Mouse (Mus musculus): ENCODE measurements around the gene Taar9. TPM values are rescaled to one million over a fixed set of nuclear protein-coding genes. Genes with fewer than 3 reads are reported as not detected.
A peak's percentile ranks its signal among the peaks of the same experiment; 100 is the strongest.
"Not testable (repeated sequence)": the region's sequence is repeated elsewhere in the genome, so short reads cannot be mapped to it uniquely, and the experiment has no call there.

Gene Taar9
- polyA plus RNA-seq, 1 experiment from 2014 or later, result not detected

DNA sequence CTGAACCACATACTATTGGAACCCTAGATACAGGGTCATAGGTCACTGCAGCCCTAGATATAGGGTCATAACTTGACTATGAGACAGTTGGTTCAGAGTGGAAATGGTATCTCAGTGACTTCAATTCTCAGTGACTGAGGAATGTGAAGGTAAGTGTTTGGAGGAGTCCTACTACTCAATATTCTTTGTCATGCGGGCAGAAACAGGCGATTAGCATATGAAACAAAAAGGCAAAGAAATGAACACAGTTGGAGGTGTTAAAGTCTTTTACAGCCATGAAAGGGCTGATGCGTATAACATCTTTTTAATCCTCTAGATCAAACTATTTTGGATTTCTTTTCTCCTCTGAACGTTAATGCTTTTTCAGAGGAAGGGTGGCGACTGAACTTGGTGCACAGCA is 23.4 kb downstream of the Taar9 start:
- H3K27ac ChIP-seq (ENCODE audit: low read depth, low read length), result no peak overlapping the region
- no peak for TF ChIP-seq CTCF (IDR thresholded peaks at IDR 0.05; ENCODE audit: low read depth)
- H3K4me3 ChIP-seq (ENCODE audit: low read depth, low read length), result no peak overlapping the region
- WGBS, result 66% methylated on average over 5 of the region's 5 CpGs
- no peak for ATAC-seq
- H3K4me2 ChIP-seq (replicated peaks; ENCODE audit: low read depth), result no peak overlapping the region
- H3K36me3 ChIP-seq (ENCODE audit: control insufficient read depth, insufficient read depth), result no peaks in the 10 kb centered on the region
- no peaks in the 10 kb centered on the region for H3K27me3 ChIP-seq (replicated peaks; ENCODE audit: control insufficient read depth, insufficient read depth, low read length)
- H3K9me3 ChIP-seq (ENCODE audit: control insufficient read depth), result no peaks in the 10 kb centered on the region
- no peak overlapping the region for H3K9ac ChIP-seq (ENCODE audit: low read depth, low read length)
- H3K4me1 ChIP-seq (replicated peaks; ENCODE audit: control insufficient read depth, insufficient read depth, low read length), result no peaks in the 10 kb centered on the region

DNA sequence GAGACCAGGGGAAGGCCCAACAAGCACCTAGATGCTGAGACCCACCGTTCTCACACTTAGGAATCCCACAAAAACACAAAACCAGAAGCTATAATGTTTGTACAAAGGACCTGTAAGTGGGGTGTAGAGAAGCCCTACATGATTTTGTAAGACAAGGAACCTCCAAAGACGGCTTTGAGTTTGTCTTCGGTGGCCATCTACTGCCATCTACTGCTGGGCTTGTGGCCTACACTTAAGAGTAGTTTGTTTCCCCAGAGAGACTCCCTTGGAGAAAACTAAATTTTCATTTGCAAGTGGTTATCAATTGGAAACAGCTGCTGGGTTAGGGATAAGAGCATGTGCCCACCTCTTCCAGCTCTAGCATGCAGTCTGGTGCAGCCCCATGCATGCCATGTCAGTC is 29.2 kb downstream of the Taar9 start:
- Histone ChIP-seq H3K27ac (ENCODE audit: low read depth, low read length) (no peak overlapping the region), H3K36me3 (ENCODE audit: control insufficient read depth, insufficient read depth) (no peaks in the 10 kb centered on the region), H3K9me3 (ENCODE audit: control insufficient read depth) (no peaks in the 10 kb centered on the region), H3K27me3 (replicated peaks; ENCODE audit: control insufficient read depth, insufficient read depth, low read length) (no peaks in the 10 kb centered on the region), H3K4me1 (replicated peaks; ENCODE audit: control insufficient read depth, insufficient read depth, low read length) (no peaks in the 10 kb centered on the region), H3K4me2 (replicated peaks; ENCODE audit: low read depth) (no peak overlapping the region), H3K4me3 (ENCODE audit: low read depth, low read length) (no peak overlapping the region), H3K9ac (ENCODE audit: low read depth, low read length) (0 out of 2 replicates have a peak overlapping the region, but pooled peaks have one; percentile 7)
- 44% methylated on average over 3 of the region's 3 CpGs for WGBS
- TF ChIP-seq CTCF (IDR thresholded peaks at IDR 0.05; ENCODE audit: low read depth), result peak; percentile 78
- ATAC-seq, result no peak

- WGBS, result 88% methylated on average over 2 of the region's 4 CpGs
- H3K27ac ChIP-seq (ENCODE audit: low read depth, low read length); H3K36me3 ChIP-seq (ENCODE audit: control insufficient read depth, insufficient read depth): not testable (repeated sequence)
Observed at GRCm38 (mm10) chr10:24076200-24076599, 33.1 kb downstream of the Taar9 start, which contains the start of gene Taar8a. Taar8a (plus strand) TSS chr10:24076500.

GRCm38 (mm10) chr10:24074751-24075150 is 34.6 kb downstream of the Taar9 start:
- not testable (repeated sequence) for H3K36me3 ChIP-seq (ENCODE audit: control insufficient read depth, insufficient read depth); H3K27ac ChIP-seq (ENCODE audit: low read depth, low read length); H3K9me3 ChIP-seq (ENCODE audit: control insufficient read depth); H3K4me3 ChIP-seq (ENCODE audit: low read depth, low read length); H3K9ac ChIP-seq (ENCODE audit: low read depth, low read length); H3K27me3 ChIP-seq (replicated peaks; ENCODE audit: control insufficient read depth, insufficient read depth, low read length); H3K4me2 ChIP-seq (replicated peaks; ENCODE audit: low read depth); H3K4me1 ChIP-seq (replicated peaks; ENCODE audit: control insufficient read depth, insufficient read depth, low read length)
- 23% methylated on average over 2 of the region's 2 CpGs for WGBS
- peak; percentile 45 for ATAC-seq

More at GRCm38 (mm10) chr10:24076200-24076599, 33.1 kb downstream of the Taar9 start, which contains the start of gene Taar8a:
- H3K4me3 ChIP-seq (ENCODE audit: low read depth, low read length); H3K9ac ChIP-seq (ENCODE audit: low read depth, low read length); ATAC-seq; H3K27me3 ChIP-seq (replicated peaks; ENCODE audit: control insufficient read depth, insufficient read depth, low read length); H3K4me2 ChIP-seq (replicated peaks; ENCODE audit: low read depth); H3K4me1 ChIP-seq (replicated peaks; ENCODE audit: control insufficient read depth, insufficient read depth, low read length); H3K9me3 ChIP-seq (ENCODE audit: control insufficient read depth): not testable (repeated sequence)

DNA sequence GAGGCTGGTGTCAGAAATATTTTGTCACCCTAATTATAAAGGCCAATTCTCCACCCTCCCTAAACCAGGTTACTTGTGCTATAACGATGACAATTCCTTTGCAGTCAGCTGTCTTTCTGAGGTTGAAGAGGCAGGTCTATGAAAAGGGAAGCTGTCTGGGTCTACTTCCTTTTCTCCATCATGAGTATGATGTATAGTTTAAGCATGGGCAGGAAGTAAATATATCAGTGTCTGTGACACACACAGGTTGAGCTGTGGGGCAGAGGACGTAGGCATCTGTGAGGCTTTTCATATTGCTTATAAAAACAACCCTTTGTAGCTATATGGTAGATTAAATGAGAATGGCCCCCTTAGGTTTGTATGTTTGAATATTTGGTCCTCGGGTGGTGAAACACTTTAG is 50.3 kb downstream of the Taar9 start:
- Histone ChIP-seq H3K27ac (ENCODE audit: low read depth, low read length) (no peak overlapping the region), H3K9me3 (ENCODE audit: control insufficient read depth) (no peaks in the 10 kb centered on the region), H3K4me3 (ENCODE audit: low read depth, low read length) (no peak overlapping the region), H3K36me3 (ENCODE audit: control insufficient read depth, insufficient read depth) (no peaks in the 10 kb centered on the region), H3K4me2 (replicated peaks; ENCODE audit: low read depth) (no peak overlapping the region), H3K4me1 (replicated peaks; ENCODE audit: control insufficient read depth, insufficient read depth, low read length) (no peaks in the 10 kb centered on the region), H3K27me3 (replicated peaks; ENCODE audit: control insufficient read depth, insufficient read depth, low read length) (no peaks in the 10 kb centered on the region), H3K9ac (ENCODE audit: low read depth, low read length) (no peak overlapping the region)
- no peak for TF ChIP-seq CTCF (IDR thresholded peaks at IDR 0.05; ENCODE audit: low read depth)
- no peak for ATAC-seq
- WGBS, result 83% methylated on average over 3 of the region's 3 CpGs

Other genes with a start within 250 kb of the Taar9 start
- gene Vnn1, start 214.8 kb downstream of the Taar9 start, polyA plus RNA-seq (2015; fragmentation: Nextera tagmentation; extraction: Ambion mirVana), result 7.4 and 8.2 TPM in 2 replicates
- gene Taar1, start 189.2 kb downstream of the Taar9 start, polyA plus RNA-seq (2015; fragmentation: Nextera tagmentation; extraction: Ambion mirVana), result not detected in 2 replicates
- gene Taar2, start 171.0 kb downstream of the Taar9 start, polyA plus RNA-seq (2015; fragmentation: Nextera tagmentation; extraction: Ambion mirVana), result not detected in 2 replicates
- not detected in 2 replicates for gene Taar3, start 160.0 kb downstream of the Taar9 start, polyA plus RNA-seq (2015; fragmentation: Nextera tagmentation; extraction: Ambion mirVana)
- not detected in 2 replicates for gene Taar4, start 149.0 kb downstream of the Taar9 start, polyA plus RNA-seq (2015; fragmentation: Nextera tagmentation; extraction: Ambion mirVana)
- not detected in 2 replicates for gene Taar5, start 138.8 kb downstream of the Taar9 start, polyA plus RNA-seq (2015; fragmentation: Nextera tagmentation; extraction: Ambion mirVana)
- gene Taar6, start 123.9 kb downstream of the Taar9 start, polyA plus RNA-seq (2015; fragmentation: Nextera tagmentation; extraction: Ambion mirVana), result not detected in 2 replicates
- not detected in 2 replicates for gene Taar7a, start 116.1 kb downstream of the Taar9 start, polyA plus RNA-seq (2015; fragmentation: Nextera tagmentation; extraction: Ambion mirVana)
- gene Taar7b, start 109.6 kb downstream of the Taar9 start, polyA plus RNA-seq (2015; fragmentation: Nextera tagmentation; extraction: Ambion mirVana), result not detected in 2 replicates
- gene Taar7d, start 82.3 kb downstream of the Taar9 start, polyA plus RNA-seq (2015; fragmentation: Nextera tagmentation; extraction: Ambion mirVana), result not detected in 2 replicates
- gene Taar7e, start 71.9 kb downstream of the Taar9 start, polyA plus RNA-seq (2015; fragmentation: Nextera tagmentation; extraction: Ambion mirVana), result not detected in 2 replicates
- not detected in 2 replicates for gene Taar7f, start 60.0 kb downstream of the Taar9 start, polyA plus RNA-seq (2015; fragmentation: Nextera tagmentation; extraction: Ambion mirVana)
- not detected in 2 replicates for gene Taar8a, start 33.0 kb downstream of the Taar9 start, polyA plus RNA-seq (2015; fragmentation: Nextera tagmentation; extraction: Ambion mirVana)
- not detected in 2 replicates for gene Taar8b, start 17.2 kb downstream of the Taar9 start, polyA plus RNA-seq (2015; fragmentation: Nextera tagmentation; extraction: Ambion mirVana)
- gene Taar8c, start 7.6 kb downstream of the Taar9 start, polyA plus RNA-seq (2015; fragmentation: Nextera tagmentation; extraction: Ambion mirVana), result not detected in 2 replicates
- 171 and 189 TPM in 2 replicates for gene Stx7, start 39.8 kb upstream of the Taar9 start, polyA plus RNA-seq (2015; fragmentation: Nextera tagmentation; extraction: Ambion mirVana)
- 5.9 and 7.9 TPM in 2 replicates for gene Moxd1, start 114.0 kb upstream of the Taar9 start, polyA plus RNA-seq (2015; fragmentation: Nextera tagmentation; extraction: Ambion mirVana)